Mouse (Mus musculus) 416B (cell line): ENCODE data around the gene Atg14.
"Not testable (repeated sequence)": the region's sequence is repeated elsewhere in the genome, so short reads cannot be mapped to it uniquely, and the experiment has no call there.

Experiments used
- DNase-seq: peaks from one replicate; pipeline ENCODE4 v3.0.0; 2011; ENCODE audit warnings: low read depth

The Atg14 gene

DNA sequence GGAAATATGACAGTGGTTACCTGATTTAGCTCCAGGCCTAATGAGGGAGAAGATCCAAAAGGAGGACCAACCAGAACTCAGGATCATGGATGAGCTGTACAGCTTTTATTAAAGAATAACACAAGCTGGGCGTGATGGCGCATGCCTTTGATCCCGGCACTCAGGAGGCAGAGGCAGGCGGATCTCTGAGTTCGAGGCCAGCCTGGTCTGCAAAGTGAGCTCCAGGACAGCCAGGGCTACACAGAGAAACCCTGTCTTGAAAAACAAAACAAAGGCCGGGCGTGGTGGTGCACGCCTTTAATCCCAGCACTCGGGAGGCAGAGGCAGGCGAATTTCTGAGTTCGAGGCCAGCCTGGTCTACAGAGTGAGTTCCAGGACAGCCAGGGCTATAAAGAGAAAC lies at the start of gene Atg14:
Gene Atg14, minus strand, starts transcription at position 101 of the 400 bp plus-strand sequence.
- DNase-seq, result not testable (repeated sequence)

DNA sequence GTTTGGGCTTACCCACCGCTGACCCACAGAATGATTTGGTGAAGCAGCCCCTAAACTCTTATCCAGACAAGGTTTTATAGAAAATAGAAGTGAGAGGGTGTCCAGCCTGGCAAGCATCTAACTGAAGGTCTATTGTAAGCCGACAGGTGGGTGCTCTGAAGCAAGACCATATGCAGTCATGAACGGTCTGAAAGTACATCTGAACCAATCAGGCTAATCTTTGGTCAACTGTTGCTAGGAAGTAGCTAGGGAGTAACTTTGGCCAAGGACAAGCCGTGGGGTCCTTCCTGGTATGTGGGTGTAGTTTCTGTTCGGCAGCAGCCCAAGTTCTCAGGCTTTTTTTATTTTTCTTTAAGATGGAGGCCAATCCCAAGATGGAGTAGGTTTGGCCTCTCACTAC lies 48.4 kb upstream of the Atg14 start:
- no peak for DNase-seq

DNA sequence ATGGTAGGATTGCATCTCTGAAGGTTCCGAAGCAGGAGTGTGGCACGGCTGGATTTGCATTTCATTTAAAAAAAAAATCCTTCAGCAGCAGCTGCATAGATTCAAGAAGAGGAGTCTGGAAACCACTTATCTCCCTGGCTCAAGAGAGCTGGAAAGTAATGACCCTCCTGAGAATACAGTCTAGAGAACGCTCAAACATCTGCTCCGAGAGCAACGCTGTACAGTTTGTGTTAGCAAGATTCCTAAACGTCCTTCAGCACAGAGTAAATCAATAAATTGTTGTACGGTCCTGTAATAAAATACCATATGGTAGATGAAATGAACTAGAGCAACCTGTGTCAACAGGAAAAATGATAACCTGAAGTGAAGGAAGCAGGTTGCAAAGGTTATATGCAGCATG lies 42.8 kb upstream of the Atg14 start:
- no peak for DNase-seq

DNA sequence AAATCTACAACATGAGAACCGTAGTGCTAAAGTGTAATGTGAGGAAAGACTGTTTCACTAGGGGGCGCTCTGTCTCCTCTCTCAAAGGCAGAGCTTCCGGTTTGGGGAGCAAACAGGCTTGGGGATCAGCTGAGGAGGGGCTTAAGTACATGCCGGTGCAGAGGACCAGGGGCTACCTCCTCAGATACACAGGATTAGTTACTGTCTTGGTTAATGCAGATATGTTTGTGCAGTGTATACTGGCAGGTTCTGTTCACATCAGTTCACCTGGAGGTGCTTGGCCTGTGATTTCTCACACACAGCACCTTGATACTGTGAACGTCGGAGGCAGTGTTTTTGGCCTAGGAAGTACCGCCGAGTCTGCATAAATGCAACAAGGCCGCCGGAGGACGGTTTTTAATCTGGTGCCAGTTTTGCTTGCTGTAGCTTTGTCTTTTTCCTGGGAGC lies 27.5 kb upstream of the Atg14 start:
- DNase-seq, result peak; percentile 71

DNA sequence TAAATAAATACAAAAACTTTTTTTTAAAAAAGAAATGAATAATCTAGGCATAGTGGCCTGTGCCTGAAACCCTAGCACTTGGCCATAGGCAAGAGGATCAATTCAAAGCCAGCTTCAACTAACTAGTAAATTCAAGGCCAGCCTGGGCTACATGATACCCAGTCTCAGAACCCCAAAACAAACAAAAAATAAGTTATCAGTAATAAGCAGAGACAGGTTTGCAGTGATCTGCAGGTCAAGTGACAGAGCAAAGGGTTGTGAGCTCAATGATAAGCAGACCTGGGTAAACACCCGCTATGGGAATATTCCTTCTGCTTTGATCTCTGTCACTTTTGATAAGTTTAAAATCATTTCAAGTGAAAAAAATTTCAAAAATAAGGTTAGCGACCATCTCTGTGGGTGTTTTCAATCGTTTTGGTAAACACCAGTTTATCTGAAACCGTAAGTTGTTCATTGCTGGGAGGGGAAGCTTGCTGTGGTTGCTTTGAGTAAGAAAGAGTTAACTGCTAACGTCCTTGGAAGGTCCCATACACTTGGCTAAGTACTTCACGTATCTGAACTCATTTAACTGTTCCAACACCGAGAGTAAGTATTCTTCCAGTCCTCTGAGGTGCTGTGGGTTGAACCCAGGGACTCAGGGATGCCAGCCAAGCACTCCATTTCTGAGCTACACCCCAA lies 24.1 kb upstream of the Atg14 start:
- no peak for DNase-seq

DNA sequence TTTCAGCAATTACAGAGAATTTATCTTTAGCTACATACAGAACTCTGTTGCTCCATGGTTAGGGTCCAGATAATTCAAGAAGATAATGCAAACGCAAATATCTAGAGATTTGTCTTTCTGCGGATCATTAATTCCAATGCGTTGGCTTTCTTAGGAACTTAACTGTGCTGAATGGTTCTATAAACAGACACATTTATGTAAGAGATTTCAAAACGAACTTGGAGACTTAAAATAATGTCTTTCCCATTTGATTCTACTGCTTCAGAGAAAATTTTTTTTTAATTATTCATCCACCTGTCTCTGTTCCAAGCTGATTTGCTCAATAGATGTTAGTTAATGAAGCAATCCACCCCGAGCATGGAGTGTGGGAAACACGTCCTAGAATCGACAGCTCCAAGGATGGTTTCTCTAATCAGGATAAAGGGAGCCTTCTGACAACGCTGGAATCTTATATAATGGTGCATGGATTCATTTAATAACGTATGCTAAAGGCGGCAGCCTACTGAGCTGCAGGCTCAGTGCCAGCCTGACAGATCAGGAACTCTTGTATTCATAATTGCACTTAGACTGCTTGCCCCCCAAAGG lies 20.0 kb upstream of the Atg14 start:
- no peak for DNase-seq

DNA sequence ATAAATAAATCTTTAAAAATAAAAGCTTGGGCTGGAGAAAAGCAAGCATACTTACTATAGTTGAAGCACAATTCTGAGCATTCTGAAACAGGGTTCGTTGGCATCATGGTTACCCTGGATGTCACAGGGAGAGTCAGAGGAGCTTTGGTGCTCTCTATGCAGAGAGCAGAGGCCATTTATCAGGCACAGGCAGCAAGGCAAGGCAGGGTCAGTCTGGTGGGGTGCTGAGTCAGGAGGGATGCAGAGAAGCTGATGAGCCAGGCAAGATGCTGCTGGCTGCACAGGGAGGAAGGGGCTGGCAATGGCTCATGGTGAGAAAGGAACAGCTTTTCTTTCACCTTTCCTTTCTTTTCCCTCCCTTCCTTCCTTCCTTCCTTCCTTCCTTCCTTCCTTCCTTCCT lies 19.0 kb upstream of the Atg14 start:
- no peak for DNase-seq

DNA sequence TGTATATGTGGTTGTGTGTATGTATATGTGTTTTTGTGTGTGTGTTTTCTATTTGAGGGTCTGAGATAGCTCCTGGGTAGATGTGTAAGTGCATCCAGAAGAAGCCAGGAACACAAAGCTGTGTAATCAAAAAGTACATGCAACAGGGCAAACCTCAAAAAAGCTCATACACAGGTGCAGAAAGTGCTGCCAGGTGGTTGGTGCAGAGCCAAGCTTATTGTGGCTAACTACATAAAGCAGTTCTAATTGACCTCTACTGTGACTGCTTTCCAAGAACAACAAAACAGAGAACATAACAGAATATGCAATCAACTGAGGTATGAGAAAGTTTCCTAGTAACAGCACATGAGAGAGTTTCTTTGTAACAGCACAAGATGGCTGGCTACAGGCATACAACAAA lies 13.9 kb upstream of the Atg14 start:
- no peak for DNase-seq

DNA sequence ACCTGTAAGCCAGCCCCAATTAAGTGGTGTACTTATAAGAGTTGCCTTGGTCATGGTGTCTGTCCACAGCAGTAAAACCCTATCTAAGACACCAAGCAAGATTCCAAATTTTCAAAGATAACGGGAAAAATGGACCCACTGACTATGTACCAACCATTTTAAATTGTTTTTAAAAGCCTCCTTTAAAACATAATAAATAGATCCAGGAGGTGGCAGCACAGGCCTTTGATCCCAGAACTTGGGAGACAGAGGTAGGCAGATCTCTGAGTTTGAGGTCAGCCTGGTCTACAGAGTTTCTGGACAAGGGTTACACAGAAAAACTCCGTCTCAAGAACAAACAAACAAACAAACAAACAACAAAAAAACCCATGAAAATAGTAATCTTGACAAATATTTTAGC lies 11.2 kb upstream of the Atg14 start:
- DNase-seq, result peak; percentile 51

DNA sequence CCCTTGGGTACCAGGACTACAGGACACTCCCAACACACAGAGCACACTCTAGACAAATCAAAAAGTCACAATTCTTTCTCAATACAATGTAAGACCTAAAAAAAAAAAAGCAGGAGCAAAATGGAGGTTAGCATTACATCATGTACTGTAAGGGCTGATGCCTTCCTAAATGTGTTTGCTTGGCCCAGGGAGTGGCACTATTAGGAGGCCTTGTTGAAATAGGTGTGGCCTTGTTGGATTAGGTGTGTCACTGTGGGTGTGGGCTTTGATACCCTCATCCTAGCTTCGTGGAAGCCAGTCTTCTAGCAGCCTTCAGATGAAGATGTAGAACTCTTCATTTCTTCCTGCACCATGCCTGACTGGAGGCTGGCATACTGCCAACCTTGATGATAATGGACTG lies 10.8 kb upstream of the Atg14 start:
- no peak for DNase-seq

DNA sequence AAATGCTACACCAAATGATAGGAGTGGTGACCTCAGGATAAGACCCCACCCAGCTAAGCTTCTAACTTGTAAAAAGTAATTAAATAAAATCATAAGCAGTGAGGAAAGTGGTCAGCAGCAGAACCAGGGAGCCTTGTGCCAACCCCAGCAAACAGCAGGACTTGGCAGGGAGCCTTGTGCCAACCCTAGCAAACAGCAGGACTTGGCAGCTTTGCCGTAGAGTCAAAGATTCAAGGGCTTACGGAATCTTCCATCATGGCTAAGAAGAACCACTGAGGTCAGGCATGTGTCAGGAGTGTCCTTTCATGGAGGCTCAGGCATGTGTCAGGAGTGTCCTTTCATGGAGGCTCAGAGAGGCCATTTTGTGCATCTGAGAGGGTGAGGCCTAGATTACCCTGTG lies 7.6 kb upstream of the Atg14 start:
- no peak for DNase-seq

DNA sequence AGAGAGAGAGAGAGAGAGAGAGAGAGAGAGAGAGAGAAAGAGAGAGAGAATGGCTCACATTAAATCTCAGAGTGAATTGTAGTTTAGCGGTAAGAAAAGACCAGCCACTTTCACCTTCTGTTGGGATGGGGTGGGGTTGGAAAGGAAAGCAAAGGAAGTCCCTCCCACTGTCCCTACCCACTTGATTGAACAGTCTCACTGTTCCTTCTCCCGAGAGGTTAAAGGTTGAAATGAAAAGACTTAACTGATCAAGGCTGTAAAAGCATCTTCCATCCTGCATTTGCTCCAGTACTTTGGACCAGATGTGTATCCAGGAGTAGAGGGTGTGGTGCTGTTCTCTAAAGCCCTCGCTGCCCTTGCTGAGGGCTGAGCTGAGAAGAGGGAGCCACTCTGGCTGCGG lies 6.2 kb upstream of the Atg14 start:
- DNase-seq, result no peak

DNA sequence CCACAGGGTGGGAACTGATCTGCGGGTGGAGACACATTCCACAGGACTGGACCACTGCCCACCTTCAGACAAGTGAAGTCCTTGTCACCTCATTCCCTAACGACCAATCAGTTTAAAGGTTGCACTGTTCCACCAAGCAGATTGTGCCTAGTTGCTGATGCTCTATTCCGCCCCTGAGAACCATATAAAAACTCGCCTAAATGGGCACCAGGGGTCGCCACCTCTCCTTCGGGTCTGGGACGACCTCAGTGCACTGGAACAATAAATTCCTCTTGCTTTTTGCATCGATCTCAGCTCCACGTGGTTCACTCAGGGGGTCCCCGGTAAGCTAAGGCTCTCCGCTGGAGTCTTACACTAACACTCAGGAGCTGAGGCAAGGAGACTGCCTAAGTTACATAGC lies 4.3 kb upstream of the Atg14 start:
- peak; percentile 43 for DNase-seq

DNA sequence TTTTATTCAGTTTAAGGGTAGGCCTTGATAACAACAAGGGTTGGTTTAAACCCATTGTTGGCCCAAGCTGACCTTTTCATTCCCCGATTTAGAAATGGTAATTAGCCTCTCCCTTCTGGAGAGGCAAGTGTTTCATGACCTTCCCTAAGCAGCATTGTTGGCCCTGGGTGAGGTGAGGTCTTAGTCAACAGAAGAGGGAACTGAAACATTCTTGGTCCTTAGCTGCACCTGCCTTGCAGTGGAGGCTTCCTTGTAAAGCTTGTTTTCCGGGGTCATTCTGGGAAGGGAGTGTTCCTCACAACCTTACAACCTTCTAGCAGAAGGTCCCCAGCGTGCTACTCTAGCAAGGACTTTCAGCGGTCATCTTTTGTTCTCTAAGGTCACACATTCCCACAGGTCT lies 2.3 kb upstream of the Atg14 start:
- DNase-seq, result no peak

DNA sequence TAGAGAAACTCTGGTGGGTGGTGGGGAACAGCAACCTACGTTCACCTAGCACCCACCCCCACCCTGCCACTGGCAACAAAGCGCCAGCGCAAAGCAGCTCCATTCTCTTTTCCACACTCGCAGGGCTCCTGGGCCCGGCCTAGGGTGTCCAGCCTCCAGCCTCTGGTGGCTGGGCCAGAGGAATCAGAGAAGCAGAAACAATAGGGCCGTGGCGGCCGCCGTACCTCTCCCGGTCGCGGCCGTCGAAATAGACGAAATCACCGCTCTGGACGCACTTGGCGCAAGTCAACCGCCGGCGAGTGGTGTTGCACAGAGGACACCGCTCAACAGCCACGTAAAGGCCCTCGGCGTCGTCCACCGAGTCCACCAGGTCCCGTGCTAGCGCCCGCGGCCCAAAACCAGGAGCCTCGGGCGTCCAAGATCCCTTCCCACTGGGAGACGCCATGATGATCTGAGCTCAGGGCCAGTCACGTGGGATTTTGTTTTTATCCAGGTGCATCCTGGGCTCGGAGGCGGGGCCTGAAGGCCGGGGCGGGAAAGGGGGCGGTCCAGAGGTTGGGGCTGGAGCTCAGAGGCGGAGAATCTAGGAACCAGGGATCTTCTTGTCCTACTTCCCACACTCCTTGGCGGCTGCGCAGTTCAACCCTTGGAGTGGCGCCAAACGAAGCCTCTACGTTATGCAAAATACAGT lies 2.3 kb downstream of the Atg14 start:
- peak; percentile 98 for DNase-seq

DNA sequence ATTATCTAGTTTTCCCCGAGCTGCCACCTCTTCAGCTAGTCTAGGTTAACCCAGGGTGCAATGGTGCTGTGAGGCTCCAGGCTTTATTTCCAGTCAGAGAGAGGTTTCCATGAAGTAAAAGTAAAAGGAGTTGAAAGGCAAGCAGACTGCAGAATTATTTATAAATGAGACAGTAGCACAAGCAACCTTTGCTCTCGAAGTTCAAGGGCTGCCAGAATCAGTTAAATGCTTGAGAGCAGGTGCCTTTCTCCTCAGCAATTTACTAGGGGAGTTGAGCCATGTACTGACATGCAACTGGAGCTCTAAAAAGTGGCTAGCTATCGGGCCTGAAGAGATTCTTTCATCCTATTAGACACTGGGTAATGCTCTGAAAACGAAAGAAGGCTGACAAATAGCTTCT lies 7.3 kb downstream of the Atg14 start:
- DNase-seq, result no peak

DNA sequence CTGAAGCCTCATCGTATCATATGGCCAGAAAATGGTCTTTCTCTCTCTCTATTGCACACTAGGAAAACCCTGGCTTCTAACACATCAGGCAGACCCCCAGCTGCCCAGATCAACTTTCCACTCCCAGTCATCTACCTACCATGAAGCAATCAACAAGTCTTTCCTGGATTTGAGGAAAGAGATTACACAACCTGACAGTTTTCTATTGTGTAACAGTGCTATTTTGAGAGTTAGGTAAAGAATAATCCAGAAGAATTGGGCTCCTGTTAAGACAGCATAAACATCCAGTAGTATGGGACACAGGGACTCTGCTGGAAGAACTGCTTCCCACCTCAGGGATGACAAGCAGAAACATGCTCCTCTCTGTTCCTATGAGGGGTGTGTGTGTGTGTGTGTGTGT lies 7.9 kb downstream of the Atg14 start:
- DNase-seq, result peak; percentile 70

DNA sequence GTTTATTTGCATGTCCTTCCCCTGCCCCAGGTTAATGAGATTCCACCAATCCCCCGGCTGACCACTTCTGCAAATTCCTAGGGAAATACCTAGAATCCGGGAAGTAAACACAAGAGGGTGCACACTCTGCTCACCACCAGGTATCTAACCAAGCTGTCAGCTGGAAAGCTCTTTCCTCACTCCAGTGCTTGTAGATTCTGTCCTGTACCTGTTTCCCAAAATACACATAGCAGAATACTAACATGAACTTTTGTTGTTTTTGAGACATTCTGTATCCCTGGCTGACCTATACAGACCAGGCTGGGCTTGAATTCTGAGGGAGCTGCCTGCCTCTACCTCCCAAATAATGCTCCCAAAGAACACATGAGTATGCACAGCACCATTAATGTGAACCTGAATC lies 9.7 kb downstream of the Atg14 start:
- DNase-seq, result no peak

DNA sequence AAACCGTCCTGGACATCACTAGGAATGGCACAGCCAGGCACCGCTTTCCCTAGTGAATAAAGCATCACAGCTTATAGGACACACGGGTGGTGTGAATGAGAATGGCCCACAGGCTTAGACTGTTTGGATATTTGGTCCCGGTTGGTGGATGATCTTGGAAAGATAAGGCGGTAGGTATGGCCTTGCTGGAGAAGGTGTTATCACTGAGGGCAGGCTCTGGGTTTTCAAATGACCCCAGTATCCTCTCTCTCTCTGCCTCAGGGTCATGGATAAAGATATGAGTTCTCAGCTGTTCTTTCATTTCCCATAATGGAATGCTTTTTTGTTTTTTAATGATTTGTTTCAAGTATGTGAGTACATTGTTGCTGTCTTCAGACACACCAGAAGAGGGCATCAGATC lies 15.2 kb downstream of the Atg14 start:
- no peak for DNase-seq

DNA sequence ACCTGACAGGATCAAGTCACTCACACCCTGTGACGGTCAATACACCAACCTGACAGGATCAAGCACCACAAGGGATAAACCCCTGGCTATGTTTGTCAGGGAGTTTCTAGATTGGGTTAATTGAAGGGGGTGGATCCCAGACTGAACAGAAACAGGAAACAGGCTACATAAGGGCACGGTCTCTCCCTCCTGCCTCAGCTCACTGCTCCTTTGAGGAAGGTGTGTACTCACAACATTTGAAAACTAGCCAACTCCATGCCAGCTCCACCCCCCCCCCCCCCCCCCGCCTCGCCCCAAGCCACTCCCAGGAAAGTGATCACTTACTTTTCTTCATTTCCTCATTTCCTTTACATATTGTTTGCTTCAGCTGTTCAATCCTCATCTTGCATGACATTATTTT lies 16.2 kb downstream of the Atg14 start:
- DNase-seq, result peak; percentile 51

DNA sequence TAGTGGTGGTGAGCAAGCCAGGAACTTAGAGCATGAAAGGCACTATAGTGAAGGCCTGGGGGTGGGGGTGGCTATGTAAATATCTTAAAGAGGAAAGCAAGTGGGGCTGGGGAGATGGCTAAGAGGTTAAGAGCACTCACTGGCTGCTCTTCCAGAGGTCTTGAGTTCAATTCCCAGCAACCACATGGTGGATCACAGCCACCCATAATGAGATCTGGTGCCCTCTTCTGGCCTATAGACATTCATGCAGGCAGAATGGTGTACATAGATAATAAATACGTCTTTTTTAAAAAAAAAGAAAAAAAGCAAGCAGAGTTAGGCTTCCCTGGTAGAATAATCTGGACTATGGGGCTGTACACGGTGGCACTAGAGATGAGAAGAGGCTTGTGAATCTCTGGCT lies 17.1 kb downstream of the Atg14 start:
- DNase-seq, result no peak

DNA sequence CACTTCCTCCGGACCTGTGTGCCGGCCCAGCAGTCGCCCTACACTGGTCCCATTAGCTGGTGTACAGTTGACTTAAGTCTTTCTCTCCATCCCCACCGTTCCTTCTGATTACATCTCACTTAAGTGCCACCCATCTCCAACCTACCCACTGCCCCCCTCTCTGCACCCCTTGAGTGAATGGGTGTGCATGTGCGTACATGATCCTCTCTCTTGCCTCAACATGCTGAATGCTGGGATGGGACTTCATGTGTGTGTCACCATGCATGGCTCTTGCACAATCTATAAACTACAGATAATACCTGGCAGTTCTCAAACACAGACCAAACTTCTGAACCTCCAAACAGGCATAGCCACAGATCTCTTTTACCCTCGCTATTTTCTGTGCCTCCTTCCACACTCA lies 18.8 kb downstream of the Atg14 start:
- DNase-seq, result no peak

DNA sequence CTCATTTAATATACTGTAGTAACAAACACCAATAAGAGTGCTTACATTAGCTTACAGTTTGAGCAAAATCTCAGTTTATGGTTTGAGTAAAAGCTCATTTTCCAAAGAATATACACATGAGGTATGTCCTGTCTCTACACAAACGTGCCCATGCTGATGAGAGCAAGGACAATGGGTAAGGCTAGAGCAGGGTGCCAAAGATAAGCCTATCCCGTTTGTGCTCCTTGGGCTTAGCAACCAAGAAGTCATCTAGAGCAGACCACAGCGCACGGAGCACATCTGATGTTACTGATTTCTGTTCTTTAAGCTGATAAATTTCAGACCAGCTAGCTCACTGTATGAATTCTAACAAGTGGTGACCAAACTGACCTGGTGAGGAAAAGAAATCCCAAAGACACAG lies 25.6 kb downstream of the Atg14 start:
- DNase-seq, result no peak

DNA sequence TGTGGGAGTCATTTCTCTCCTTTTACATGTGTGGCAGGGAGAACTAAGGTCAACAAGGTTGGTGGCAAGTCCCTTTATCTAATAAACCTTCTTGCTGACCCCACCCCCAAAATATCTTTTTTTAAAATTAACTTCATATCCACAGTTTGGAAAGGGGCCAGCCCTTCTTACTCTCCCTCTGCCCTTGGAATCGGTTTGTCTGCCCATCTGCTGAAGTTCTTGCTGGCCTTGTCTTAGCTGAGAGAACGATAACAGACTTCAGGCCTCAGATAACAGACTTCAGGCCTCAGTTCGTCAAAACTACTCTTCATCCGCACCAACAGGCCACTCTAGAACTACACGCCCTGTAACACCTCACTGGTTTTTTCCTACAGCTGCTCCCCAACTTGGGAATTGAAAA lies 26.2 kb downstream of the Atg14 start:
- no peak for DNase-seq
